Mouse (Mus musculus): ENCODE data around the gene Ctsa. TPM values are rescaled to one million over a fixed set of nuclear protein-coding genes. Genes with fewer than 3 reads are reported as not detected.
"Not testable (repeated sequence)": the region's sequence is repeated elsewhere in the genome, so short reads cannot be mapped to it uniquely, and the experiment has no call there.

The Ctsa gene
- polyA plus RNA-seq, 1 experiment from 2014 or later, result 206 TPM

DNA sequence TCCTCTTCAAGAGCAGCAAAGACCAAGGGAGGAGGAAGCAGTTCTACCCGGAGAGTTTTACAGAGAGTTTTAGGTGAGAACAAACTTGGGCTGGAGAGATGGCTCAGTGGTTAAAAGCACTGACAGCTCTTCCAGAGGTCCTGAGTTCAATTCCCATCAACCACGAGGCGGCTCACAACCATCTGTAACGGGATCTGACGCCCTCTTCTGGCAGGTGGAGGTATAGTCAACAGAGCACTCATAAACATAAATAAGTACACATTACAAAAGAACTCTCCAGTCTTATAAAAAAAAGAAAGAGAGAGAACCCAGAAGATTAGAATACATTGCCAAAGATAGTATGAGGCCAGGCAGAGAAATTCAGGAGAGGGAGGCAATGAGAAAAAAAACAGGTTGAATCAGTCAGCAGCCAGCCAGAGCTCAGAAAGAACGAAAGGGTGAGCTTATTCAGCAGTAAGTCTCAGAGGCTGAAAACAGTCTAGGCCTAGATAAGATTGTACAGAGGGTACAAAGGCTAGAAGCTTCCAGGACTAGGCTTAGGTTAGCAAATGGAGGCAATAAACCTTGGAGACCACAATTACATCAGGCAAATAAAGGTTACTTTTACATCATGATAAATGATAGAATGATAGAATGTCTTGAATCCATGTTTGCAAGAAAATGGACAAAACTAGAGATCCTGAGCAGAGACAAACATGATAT lies 39.1 kb downstream of the Ctsa start:
- no peak overlapping the region for H3K4me2 ChIP-seq (replicated peaks; ENCODE audit: low read depth, low read length)
- WGBS, result 64% methylated on average over 6 of the region's 6 CpGs
- no peak overlapping the region for H3K27ac ChIP-seq (ENCODE audit: low read length)

GRCm38 (mm10) chr2:164873621-164874020 lies 40.9 kb downstream of the Ctsa start:
- Histone ChIP-seq H3K9ac (replicated peaks; ENCODE audit: low read length) (no peak overlapping the region; the same call in 1 of the 2 replicates), H3K4me2 (replicated peaks; ENCODE audit: low read depth, low read length) (no peak overlapping the region), H3K36me3 (ENCODE audit: insufficient read depth, low read length) (peaks cover 5% of the 10 kb centered on the region; the same call in 1 of the 2 replicates), H3K27ac (ENCODE audit: low read length) (peak overlapping the region; percentile 89), H3K4me3 (ENCODE audit: low read length) (no peak overlapping the region), H3K9me3 (ENCODE audit: low read length) (no peaks in the 10 kb centered on the region), H3K27me3 (ENCODE audit: insufficient read depth, low read length) (no peaks in the 10 kb centered on the region), H3K4me1 (ENCODE audit: insufficient read depth, low read length) (peaks cover 28% of the 10 kb centered on the region)
- ATAC-seq (ENCODE audit: low FRiP score, low TSS enrichment), result no peak
- WGBS, result 40% methylated on average over 3 of the region's 3 CpGs

More for the DNA sequence above, 39.1 kb downstream of the Ctsa start:
- H3K9me3 ChIP-seq (ENCODE audit: low read length), result peaks cover 4% of the 10 kb centered on the region; the same call in 1 of the 2 replicates
- no peaks in the 10 kb centered on the region for H3K36me3 ChIP-seq (ENCODE audit: insufficient read depth, low read length)
- no peaks in the 10 kb centered on the region for H3K27me3 ChIP-seq (ENCODE audit: insufficient read depth, low read length)
- peaks cover 18% of the 10 kb centered on the region for H3K4me1 ChIP-seq (ENCODE audit: insufficient read depth, low read length)
- ATAC-seq (ENCODE audit: low FRiP score, low TSS enrichment), result no peak
- no peak overlapping the region for H3K9ac ChIP-seq (replicated peaks; ENCODE audit: low read length)
- no peak overlapping the region for H3K4me3 ChIP-seq (ENCODE audit: low read length)

GRCm38 (mm10) chr2:164874239-164874769 lies 41.6 kb downstream of the Ctsa start:
- no peak overlapping the region for H3K4me3 ChIP-seq (ENCODE audit: low read length)
- peak overlapping the region; percentile 89 for H3K27ac ChIP-seq (ENCODE audit: low read length)
- peaks cover 5% of the 10 kb centered on the region; the same call in 1 of the 2 replicates for H3K36me3 ChIP-seq (ENCODE audit: insufficient read depth, low read length)
- ATAC-seq (ENCODE audit: low FRiP score, low TSS enrichment), result peak; percentile 58
- peaks cover 29% of the 10 kb centered on the region for H3K4me1 ChIP-seq (ENCODE audit: insufficient read depth, low read length)
- peak overlapping the region; percentile 13; the same call in 1 of the 2 replicates for H3K9ac ChIP-seq (replicated peaks; ENCODE audit: low read length)
- no peak overlapping the region for H3K4me2 ChIP-seq (replicated peaks; ENCODE audit: low read depth, low read length)
- no peaks in the 10 kb centered on the region for H3K27me3 ChIP-seq (ENCODE audit: insufficient read depth, low read length)
- 17% methylated on average over 1 of the region's 1 CpGs for WGBS
- H3K9me3 ChIP-seq (ENCODE audit: low read length), result no peaks in the 10 kb centered on the region

DNA sequence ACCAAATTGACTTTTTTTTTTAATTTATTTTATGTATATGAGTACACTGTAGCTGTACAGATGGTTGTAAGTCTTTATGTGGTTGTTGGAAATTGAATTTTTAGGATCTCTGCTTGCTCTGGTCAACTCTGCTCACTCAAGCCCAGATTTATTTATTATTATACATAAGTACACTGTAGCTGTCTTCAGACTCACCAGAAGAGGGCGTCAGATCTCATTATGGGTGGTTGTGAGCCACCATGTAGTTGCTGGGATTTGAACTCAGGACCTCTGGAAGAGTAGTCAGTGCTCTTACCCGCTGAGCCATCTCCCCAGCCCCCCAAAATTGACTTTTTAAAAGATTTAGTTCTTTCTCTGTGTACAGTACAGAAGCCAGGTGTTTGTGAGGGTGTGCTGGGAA lies 43.0 kb downstream of the Ctsa start:
- H3K9ac ChIP-seq (replicated peaks; ENCODE audit: low read length); H3K27ac ChIP-seq (ENCODE audit: low read length); H3K9me3 ChIP-seq (ENCODE audit: low read length); H3K4me3 ChIP-seq (ENCODE audit: low read length); H3K27me3 ChIP-seq (ENCODE audit: insufficient read depth, low read length); H3K36me3 ChIP-seq (ENCODE audit: insufficient read depth, low read length); ATAC-seq (ENCODE audit: low FRiP score, low TSS enrichment); H3K4me2 ChIP-seq (replicated peaks; ENCODE audit: low read depth, low read length): not testable (repeated sequence)
- WGBS, result 52% methylated on average over 2 of the region's 2 CpGs
- H3K4me1 ChIP-seq (ENCODE audit: insufficient read depth, low read length), result peaks cover 34% of the 10 kb centered on the region

GRCm38 (mm10) chr2:164877376-164878215 lies 44.9 kb downstream of the Ctsa start:
- peak overlapping the region; percentile 100 for H3K9ac ChIP-seq (replicated peaks; ENCODE audit: low read length)
- 72% methylated on average over 11 of the region's 11 CpGs for WGBS
- not testable (repeated sequence) for H3K36me3 ChIP-seq (ENCODE audit: insufficient read depth, low read length); H3K9me3 ChIP-seq (ENCODE audit: low read length); H3K27me3 ChIP-seq (ENCODE audit: insufficient read depth, low read length); ATAC-seq (ENCODE audit: low FRiP score, low TSS enrichment)
- H3K27ac ChIP-seq (ENCODE audit: low read length), result peak overlapping the region; percentile 100; the same call in 1 of the 2 replicates
- H3K4me3 ChIP-seq (ENCODE audit: low read length), result peak overlapping the region; percentile 78
- peak overlapping the region; percentile 84 for H3K4me2 ChIP-seq (replicated peaks; ENCODE audit: low read depth, low read length)
- peaks cover 45% of the 10 kb centered on the region for H3K4me1 ChIP-seq (ENCODE audit: insufficient read depth, low read length)

GRCm38 (mm10) chr2:164878509-164879227 lies 46.0 kb downstream of the Ctsa start:
- peak overlapping the region; percentile 100 for H3K27ac ChIP-seq (ENCODE audit: low read length)
- peak; percentile 39; the same call in 1 of the 2 replicates for ATAC-seq (ENCODE audit: low FRiP score, low TSS enrichment)
- no peaks in the 10 kb centered on the region for H3K9me3 ChIP-seq (ENCODE audit: low read length)
- 1% methylated on average over 28 of the region's 28 CpGs for WGBS
- H3K9ac ChIP-seq (replicated peaks; ENCODE audit: low read length), result peak overlapping the region; percentile 100
- H3K27me3 ChIP-seq (ENCODE audit: insufficient read depth, low read length), result no peaks in the 10 kb centered on the region
- peak overlapping the region; percentile 78 for H3K4me3 ChIP-seq (ENCODE audit: low read length)
- H3K36me3 ChIP-seq (ENCODE audit: insufficient read depth, low read length), result peaks cover 11% of the 10 kb centered on the region
- H3K4me2 ChIP-seq (replicated peaks; ENCODE audit: low read depth, low read length), result peak overlapping the region; percentile 84
- H3K4me1 ChIP-seq (ENCODE audit: insufficient read depth, low read length), result peaks cover 50% of the 10 kb centered on the region

GRCm38 (mm10) chr2:164879228-164879567 lies 46.5 kb downstream of the Ctsa start, which contains the start of gene Pcif1:
TSS of gene Pcif1 (plus strand) at chr2:164879304.
- under 1% methylated on average over 40 of the region's 40 CpGs for WGBS
- Histone ChIP-seq H3K9me3 (ENCODE audit: low read length) (no peaks in the 10 kb centered on the region), H3K9ac (replicated peaks; ENCODE audit: low read length) (peak within 1 kb of the TSS; percentile 100), H3K4me1 (ENCODE audit: insufficient read depth, low read length) (peaks cover 47% of the 10 kb centered on the region), H3K27me3 (ENCODE audit: insufficient read depth, low read length) (no peaks in the 10 kb centered on the region), H3K4me3 (ENCODE audit: low read length) (peak within 1 kb of the TSS; percentile 78), H3K36me3 (ENCODE audit: insufficient read depth, low read length) (peaks cover 16% of the 10 kb centered on the region), H3K4me2 (replicated peaks; ENCODE audit: low read depth, low read length) (peak within 1 kb of the TSS; percentile 84), H3K27ac (ENCODE audit: low read length) (peak within 1 kb of the TSS; percentile 100)
- ATAC-seq (ENCODE audit: low FRiP score, low TSS enrichment), result peak; percentile 77

GRCm38 (mm10) chr2:164879568-164880277 lies 47.0 kb downstream of the Ctsa start:
- ATAC-seq (ENCODE audit: low FRiP score, low TSS enrichment), result peak; percentile 86
- peaks cover 19% of the 10 kb centered on the region for H3K36me3 ChIP-seq (ENCODE audit: insufficient read depth, low read length)
- H3K9ac ChIP-seq (replicated peaks; ENCODE audit: low read length), result peak overlapping the region; percentile 100
- H3K9me3 ChIP-seq (ENCODE audit: low read length), result no peaks in the 10 kb centered on the region
- WGBS, result under 1% methylated on average over 42 of the region's 72 CpGs
- H3K4me3 ChIP-seq (ENCODE audit: low read length), result peak overlapping the region; percentile 78
- peak overlapping the region; percentile 100 for H3K27ac ChIP-seq (ENCODE audit: low read length)
- H3K27me3 ChIP-seq (ENCODE audit: insufficient read depth, low read length), result no peaks in the 10 kb centered on the region
- H3K4me2 ChIP-seq (replicated peaks; ENCODE audit: low read depth, low read length), result peak overlapping the region; percentile 84
- peaks cover 41% of the 10 kb centered on the region for H3K4me1 ChIP-seq (ENCODE audit: insufficient read depth, low read length)

DNA sequence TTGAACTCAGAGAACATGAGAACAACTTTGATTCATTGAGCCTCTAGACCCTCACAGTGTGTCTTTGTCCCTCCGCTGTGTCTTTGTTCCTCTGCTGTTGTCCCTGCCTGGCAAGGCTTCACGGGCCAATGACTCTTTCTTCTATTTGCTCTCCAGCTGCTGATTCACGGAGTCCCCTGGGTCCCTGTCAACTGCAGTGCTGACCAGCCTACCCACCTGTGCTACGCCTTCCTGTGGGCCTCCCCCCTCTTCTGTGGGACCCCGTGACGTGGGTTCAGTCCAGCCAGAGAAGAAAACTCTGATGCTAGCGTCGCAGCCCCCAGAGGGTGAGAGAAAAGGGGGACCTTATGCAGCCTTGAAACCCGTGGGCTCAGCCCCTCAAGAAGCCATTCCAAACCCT lies 49.9 kb downstream of the Ctsa start:
- no peak for ATAC-seq (ENCODE audit: low FRiP score, low TSS enrichment)
- 59% methylated on average over 9 of the region's 9 CpGs for WGBS
- Histone ChIP-seq H3K36me3 (ENCODE audit: insufficient read depth, low read length) (peaks cover 41% of the 10 kb centered on the region), H3K4me2 (replicated peaks; ENCODE audit: low read depth, low read length) (no peak overlapping the region), H3K4me1 (ENCODE audit: insufficient read depth, low read length) (peaks cover 29% of the 10 kb centered on the region), H3K27me3 (ENCODE audit: insufficient read depth, low read length) (no peaks in the 10 kb centered on the region), H3K9ac (replicated peaks; ENCODE audit: low read length) (peak overlapping the region; percentile 50; the same call in 1 of the 2 replicates), H3K4me3 (ENCODE audit: low read length) (no peak overlapping the region), H3K9me3 (ENCODE audit: low read length) (no peaks in the 10 kb centered on the region), H3K27ac (ENCODE audit: low read length) (no peak overlapping the region)

Measured in kidney, embryonic 16.5 days (tissue).